Mouse (Mus musculus) cortical plate, adult 2 months (tissue): ENCODE results near the gene Pygo2.

Experiments
- CTCF ChIP-seq: fragments of 200-500 bp; IDR thresholded peaks from 2 replicates; pipeline ENCODE4 v1.5.1; 2011; ENCODE audit warnings: mild to moderate bottlenecking, control low read depth, low read length; ENCODE audit not compliant: insufficient read depth; ENCODE audit errors: extremely low read depth
- POLR2A ChIP-seq: fragments of 200-500 bp; IDR thresholded peaks from 2 replicates; pipeline ENCODE4 v1.6.1; 2011; ENCODE audit warnings: mild to moderate bottlenecking, low read length, control low read depth; ENCODE audit not compliant: insufficient read depth; ENCODE audit errors: extremely low read depth

DNA sequence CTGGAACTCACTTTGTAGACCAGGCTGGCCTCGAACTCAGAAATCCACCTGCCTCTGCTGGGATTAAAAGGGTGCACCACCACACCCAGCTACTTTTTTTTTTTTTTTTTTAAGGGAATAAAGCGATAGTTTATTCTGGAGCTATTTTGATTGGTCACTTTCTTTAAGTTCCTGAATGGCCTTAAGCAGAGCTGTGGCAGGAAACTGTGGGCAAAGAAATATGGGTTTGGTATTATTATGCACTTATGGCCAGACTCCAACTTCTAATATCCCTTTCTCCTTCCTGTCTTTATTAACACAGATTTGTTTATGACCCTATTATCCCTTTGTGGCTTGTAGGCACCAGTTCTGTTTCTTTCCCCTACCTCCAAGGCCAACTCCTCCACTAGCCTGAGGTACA lies 9.6 kb upstream of the Pygo2 start:
- TF ChIP-seq POLR2A = no peak
- no peak for TF ChIP-seq CTCF
